Mouse (Mus musculus): ENCODE data around the gene Gucy1b2. TPM values are rescaled to one million over a fixed set of nuclear protein-coding genes. Genes with fewer than 3 reads are reported as not detected.

Gene Gucy1b2
- polyA plus RNA-seq, 1 experiment from 2014 or later: not detected

DNA sequence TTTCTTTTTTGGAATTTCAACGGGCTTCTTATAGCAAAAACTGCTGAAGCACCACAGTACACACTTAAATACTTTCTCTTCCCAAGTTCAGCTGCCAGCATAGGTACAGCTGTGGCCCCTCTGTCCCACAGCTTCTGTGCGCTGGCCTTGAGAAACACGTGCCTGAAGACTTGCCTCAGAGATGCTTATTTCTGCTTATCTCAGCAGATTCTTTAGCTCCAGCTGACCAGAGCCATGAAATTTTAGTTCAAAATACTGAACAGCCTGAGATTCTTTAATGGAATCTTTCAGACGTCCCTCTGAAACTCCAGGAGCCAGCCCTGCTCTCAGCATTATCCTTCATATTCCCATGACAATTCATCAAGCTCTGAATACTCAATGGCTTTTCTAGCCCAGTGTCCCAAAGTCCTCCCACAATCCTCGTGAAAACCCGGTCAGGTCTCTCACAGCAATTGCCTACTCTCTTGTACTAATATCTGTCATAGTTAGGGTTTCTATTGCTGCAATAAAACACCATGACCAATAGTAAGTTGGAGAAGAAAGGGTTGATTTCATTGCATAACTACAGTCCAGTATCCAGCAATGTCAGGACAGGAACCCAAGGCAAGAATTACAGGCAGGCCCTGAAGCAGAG lies 12.1 kb upstream of the Gucy1b2 start:
- Histone ChIP-seq H3K27me3 (no peaks in the 10 kb centered on the region; the same call in 1 of the 2 replicates), H3K4me2 (no peak overlapping the region), H3K4me3 (replicated peaks) (no peak overlapping the region), H3K9ac (no peak overlapping the region), H3K4me1 (replicated peaks) (0 out of 2 replicates have a peak, but pooled peaks cover 7% of the 10 kb centered on the region), H3K36me3 (no peaks in the 10 kb centered on the region), H3K27ac (no peak overlapping the region), H3K9me3 (replicated peaks) (no peaks in the 10 kb centered on the region)
- ATAC-seq (ENCODE audit: low read depth): no peak
- DNase-seq: no peak
- 60% methylated on average over 6 of the region's 6 CpGs for WGBS (ENCODE audit: insufficient replicate concordance)

DNA sequence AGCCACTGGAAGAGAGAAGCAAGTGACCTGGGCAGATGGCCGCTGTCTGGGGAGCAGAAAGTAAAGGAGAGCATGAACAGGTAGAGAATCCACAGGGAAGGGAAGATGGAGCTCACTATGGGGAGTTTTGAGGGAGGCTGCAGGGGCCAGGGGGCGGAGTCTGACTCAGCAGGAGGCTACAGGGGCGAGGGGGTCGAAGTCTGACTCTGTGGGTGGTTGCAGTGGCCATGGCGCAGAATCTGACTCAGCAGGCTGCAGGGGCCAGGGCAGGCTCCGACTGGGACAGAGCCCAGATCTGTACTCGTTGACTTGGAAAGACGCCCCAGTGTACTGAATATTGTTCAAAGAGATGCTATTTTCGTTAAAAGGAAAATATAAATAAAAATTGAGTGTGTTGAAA lies 8.9 kb upstream of the Gucy1b2 start:
- Histone ChIP-seq H3K4me1 (replicated peaks) (no peaks in the 10 kb centered on the region), H3K27me3 (no peaks in the 10 kb centered on the region; the same call in 1 of the 2 replicates), H3K4me3 (replicated peaks) (no peak overlapping the region), H3K4me2 (no peak overlapping the region), H3K9ac (no peak overlapping the region), H3K27ac (no peak overlapping the region), H3K9me3 (replicated peaks) (no peaks in the 10 kb centered on the region), H3K36me3 (no peaks in the 10 kb centered on the region)
- DNase-seq (no peak), ATAC-seq (ENCODE audit: low read depth) (no peak)
- WGBS (ENCODE audit: insufficient replicate concordance): 22% methylated on average over 9 of the region's 9 CpGs

GRCm38 (mm10) chr14:62459541-62459940 lies 3.5 kb upstream of the Gucy1b2 start:
- Histone ChIP-seq H3K9ac (no peak overlapping the region), H3K4me1 (replicated peaks) (no peaks in the 10 kb centered on the region), H3K36me3 (no peaks in the 10 kb centered on the region), H3K27ac (no peak overlapping the region), H3K27me3 (0 out of 2 replicates have a peak, but pooled peaks cover 4% of the 10 kb centered on the region), H3K4me2 (no peak overlapping the region), H3K4me3 (replicated peaks) (no peak overlapping the region), H3K9me3 (replicated peaks) (no peaks in the 10 kb centered on the region)
- WGBS (ENCODE audit: insufficient replicate concordance): 49% methylated on average over 11 of the region's 11 CpGs
- ATAC-seq (ENCODE audit: low read depth) (no peak), DNase-seq (no peak)

DNA sequence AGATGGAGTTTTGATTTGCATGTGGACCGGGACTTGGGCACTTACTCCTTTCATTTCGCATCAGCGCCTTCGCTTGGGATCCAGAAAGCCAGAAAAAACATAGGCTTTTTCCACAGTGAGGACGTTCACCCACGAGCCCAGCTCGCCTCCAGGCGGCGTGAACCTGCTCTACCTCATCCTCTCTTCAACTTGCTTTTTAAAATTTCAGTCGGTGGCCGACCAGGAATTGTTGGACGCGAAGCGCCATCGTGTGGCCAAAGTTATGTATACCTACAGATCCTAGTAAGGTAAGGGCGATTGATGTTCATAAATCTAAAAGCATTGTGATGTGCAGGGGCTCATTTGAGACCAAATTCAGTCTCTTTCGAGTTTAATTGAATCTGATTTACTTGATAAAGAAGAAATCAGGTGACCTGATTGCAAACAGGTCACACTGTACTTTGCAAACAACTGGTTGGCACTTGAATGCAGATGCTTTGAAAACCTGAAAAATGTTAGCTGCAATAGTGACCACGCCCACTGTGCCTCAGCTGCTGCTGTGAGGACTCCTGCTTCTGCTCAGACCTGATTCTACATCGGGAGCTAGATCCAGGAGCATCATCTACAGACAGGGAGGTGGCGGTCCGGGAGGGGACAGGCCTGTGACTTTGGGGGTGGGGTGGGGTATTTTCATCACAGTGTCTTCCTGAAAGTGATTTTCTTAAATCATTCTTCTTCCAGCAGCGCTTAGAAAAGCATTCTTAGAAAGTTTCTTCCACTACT lies 1.5 kb upstream of the Gucy1b2 start:
- Histone ChIP-seq H3K36me3 (no peaks in the 10 kb centered on the region), H3K4me2 (no peak overlapping the region), H3K9me3 (replicated peaks) (no peaks in the 10 kb centered on the region), H3K4me3 (replicated peaks) (no peak overlapping the region), H3K27ac (no peak overlapping the region), H3K9ac (no peak overlapping the region), H3K27me3 (0 out of 2 replicates have a peak, but pooled peaks cover 4% of the 10 kb centered on the region), H3K4me1 (replicated peaks) (no peaks in the 10 kb centered on the region)
- 17% methylated on average over 22 of the region's 22 CpGs for WGBS (ENCODE audit: insufficient replicate concordance)
- DNase-seq (peak; percentile 11), ATAC-seq (ENCODE audit: low read depth) (no peak)

DNA sequence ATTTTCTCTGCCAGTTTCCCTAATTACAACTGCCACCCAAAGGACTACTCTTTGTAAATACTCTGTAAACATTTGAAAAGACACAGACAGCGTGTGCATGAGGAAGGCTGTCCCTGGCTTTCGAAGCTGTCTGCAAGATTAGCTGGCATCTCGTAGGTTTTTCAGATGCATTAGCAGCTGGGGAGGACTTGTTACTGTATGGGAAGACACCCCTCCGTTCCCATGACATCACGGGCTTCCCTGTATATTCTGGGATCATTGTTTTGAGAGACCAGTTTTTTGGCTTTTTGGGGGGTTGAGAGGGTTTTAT lies 564 bp downstream of the Gucy1b2 start:
- Histone ChIP-seq H3K4me2 (no peak overlapping the region), H3K9ac (no peak overlapping the region), H3K9me3 (replicated peaks) (no peaks in the 10 kb centered on the region), H3K27me3 (0 out of 2 replicates have a peak, but pooled peaks cover 4% of the 10 kb centered on the region), H3K4me3 (replicated peaks) (no peak overlapping the region), H3K4me1 (replicated peaks) (no peaks in the 10 kb centered on the region), H3K36me3 (no peaks in the 10 kb centered on the region), H3K27ac (no peak overlapping the region)
- ATAC-seq (ENCODE audit: low read depth) (no peak), DNase-seq (no peak)
- 64% methylated on average over 5 of the region's 5 CpGs for WGBS (ENCODE audit: insufficient replicate concordance)

GRCm38 (mm10) chr14:62454760-62455569 lies 1.1 kb downstream of the Gucy1b2 start:
- no peaks in the 10 kb centered on the region for H3K9me3 ChIP-seq (replicated peaks)
- H3K27me3 ChIP-seq: 0 out of 2 replicates have a peak, but pooled peaks cover 4% of the 10 kb centered on the region
- no peaks in the 10 kb centered on the region for H3K4me1 ChIP-seq (replicated peaks)
- no peak for DNase-seq
- no peaks in the 10 kb centered on the region for H3K36me3 ChIP-seq
- H3K27ac ChIP-seq: no peak overlapping the region
- no peak overlapping the region for H3K9ac ChIP-seq
- H3K4me2 ChIP-seq: no peak overlapping the region
- ATAC-seq (ENCODE audit: low read depth): no peak
- WGBS (ENCODE audit: insufficient replicate concordance): 40% methylated on average over 9 of the region's 9 CpGs
- no peak overlapping the region for H3K4me3 ChIP-seq (replicated peaks)

- Histone ChIP-seq H3K36me3 (no peaks in the 10 kb centered on the region), H3K9me3 (replicated peaks) (no peaks in the 10 kb centered on the region), H3K4me1 (replicated peaks) (no peaks in the 10 kb centered on the region), H3K27me3 (no peaks in the 10 kb centered on the region), H3K4me2 (no peak overlapping the region), H3K9ac (no peak overlapping the region), H3K27ac (no peak overlapping the region), H3K4me3 (replicated peaks) (no peak overlapping the region)
- no peak for ATAC-seq (ENCODE audit: low read depth)
- DNase-seq: no peak
- WGBS (ENCODE audit: insufficient replicate concordance): 47% methylated on average over 3 of the region's 3 CpGs
These were observed 2.0 kb downstream of the Gucy1b2 start for GRCm38 (mm10) chr14:62454136-62454535.

- H3K4me1 ChIP-seq (replicated peaks): no peaks in the 10 kb centered on the region
- WGBS (ENCODE audit: insufficient replicate concordance): 68% methylated on average over 11 of the region's 11 CpGs
- no peak overlapping the region for H3K4me3 ChIP-seq (replicated peaks)
- H3K27ac ChIP-seq: no peak overlapping the region
- no peak for ATAC-seq (ENCODE audit: low read depth)
- no peak for DNase-seq
- H3K9me3 ChIP-seq (replicated peaks): no peaks in the 10 kb centered on the region
- H3K36me3 ChIP-seq: no peaks in the 10 kb centered on the region
- no peak overlapping the region for H3K4me2 ChIP-seq
- no peak overlapping the region for H3K9ac ChIP-seq
- H3K27me3 ChIP-seq: no peaks in the 10 kb centered on the region
These were observed 2.8 kb downstream of the Gucy1b2 start for GRCm38 (mm10) chr14:62453276-62453675.

GRCm38 (mm10) chr14:62450706-62451105 lies 5.4 kb downstream of the Gucy1b2 start:
- H3K9me3 ChIP-seq (replicated peaks): no peaks in the 10 kb centered on the region
- no peak for DNase-seq
- H3K27me3 ChIP-seq: no peaks in the 10 kb centered on the region
- H3K4me2 ChIP-seq: no peak overlapping the region
- ATAC-seq (ENCODE audit: low read depth): no peak
- 59% methylated on average over 1 of the region's 1 CpGs for WGBS (ENCODE audit: insufficient replicate concordance)
- no peak overlapping the region for H3K27ac ChIP-seq
- no peaks in the 10 kb centered on the region for H3K36me3 ChIP-seq
- no peak overlapping the region for H3K4me3 ChIP-seq (replicated peaks)
- no peak overlapping the region for H3K9ac ChIP-seq
- no peaks in the 10 kb centered on the region for H3K4me1 ChIP-seq (replicated peaks)

DNA sequence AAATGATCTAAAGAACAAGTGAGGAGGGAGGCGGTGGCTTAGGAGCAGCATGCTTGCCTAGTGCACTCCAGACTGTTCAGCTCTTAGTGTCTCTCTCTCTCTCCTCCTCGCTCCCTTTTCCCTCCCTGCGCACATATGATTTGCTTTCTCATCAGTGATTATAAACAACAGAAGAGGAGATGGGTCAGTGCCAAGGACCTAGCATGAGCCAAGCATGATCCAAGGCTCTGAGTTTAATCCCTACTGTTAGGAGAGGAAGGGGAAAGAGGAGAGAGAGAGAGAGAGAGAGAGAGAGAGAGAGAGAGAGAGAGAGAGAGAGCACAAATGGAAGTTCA lies 8.9 kb downstream of the Gucy1b2 start:
- WGBS (ENCODE audit: insufficient replicate concordance): 69% methylated on average over 3 of the region's 3 CpGs
- DNase-seq (no peak), ATAC-seq (ENCODE audit: low read depth) (no peak)
- H3K27ac ChIP-seq: no peak overlapping the region
- H3K9ac ChIP-seq: no peak overlapping the region
- no peaks in the 10 kb centered on the region for H3K36me3 ChIP-seq
- H3K4me1 ChIP-seq (replicated peaks): no peaks in the 10 kb centered on the region
- no peaks in the 10 kb centered on the region for H3K9me3 ChIP-seq (replicated peaks)
- no peaks in the 10 kb centered on the region for H3K27me3 ChIP-seq
- H3K4me3 ChIP-seq (replicated peaks): no peak overlapping the region
- H3K4me2 ChIP-seq: no peak overlapping the region

GRCm38 (mm10) chr14:62446385-62447213 lies 9.5 kb downstream of the Gucy1b2 start:
- Histone ChIP-seq H3K4me2 (no peak overlapping the region), H3K36me3 (no peaks in the 10 kb centered on the region), H3K27me3 (no peaks in the 10 kb centered on the region), H3K9ac (no peak overlapping the region), H3K9me3 (replicated peaks) (no peaks in the 10 kb centered on the region), H3K27ac (no peak overlapping the region), H3K4me3 (replicated peaks) (no peak overlapping the region), H3K4me1 (replicated peaks) (no peaks in the 10 kb centered on the region)
- DNase-seq (no peak), ATAC-seq (ENCODE audit: low read depth) (no peak)
- 72% methylated on average over 7 of the region's 7 CpGs for WGBS (ENCODE audit: insufficient replicate concordance)
